Mouse (Mus musculus) liver, embryonic 12.5 days (tissue): ENCODE measurements at regions not wholly inside any gene's neighbourhood (a gene's known extent, or its start where the extent isn't known, plus 50 kb on each side); places are given as distances from the start of the nearest gene placed in this dataset.

Experiments used
- ATAC-seq: fragments of 200-750 bp; cut with Nextera tagmentation; 2 replicates; pipeline ENCODE4 v1.8.0; 2017; ENCODE audit warnings: moderate number of reproducible peaks, mild to moderate bottlenecking, moderate library complexity
- H3K27ac ChIP-seq: fragments of 300-500 bp; sonication (generic); 2 replicates; pipeline ENCODE4 v1.5.1; 2016; ENCODE audit warnings: mild to moderate bottlenecking
- H3K27me3 ChIP-seq: fragments of 300-500 bp; sonication (generic); replicated peaks from 2 replicates; pipeline ENCODE4 v1.6.1; 2016; ENCODE audit warnings: mild to moderate bottlenecking, moderate library complexity
- H3K36me3 ChIP-seq: fragments of 300-500 bp; sonication (generic); 2 replicates; pipeline ENCODE4 v1.6.1; 2016; ENCODE audit warnings: mild to moderate bottlenecking, moderate library complexity
- H3K4me1 ChIP-seq: fragments of 300-500 bp; sonication (generic); 2 replicates; pipeline ENCODE4 v1.6.1; 2016
- H3K4me2 ChIP-seq: fragments of 300-500 bp; sonication (generic); 2 replicates; pipeline ENCODE4 v1.6.1; 2016; ENCODE audit warnings: mild to moderate bottlenecking, moderate library complexity
- H3K4me3 ChIP-seq: fragments of 300-500 bp; sonication (generic); 2 replicates; pipeline ENCODE4 v1.5.1; 2016; ENCODE audit warnings: mild to moderate bottlenecking, moderate library complexity
- H3K9ac ChIP-seq: fragments of 300-500 bp; sonication (generic); 2 replicates; pipeline ENCODE4 v1.6.1; 2016; ENCODE audit warnings: mild to moderate bottlenecking, moderate library complexity
- H3K9me3 ChIP-seq: fragments of 300-500 bp; sonication (generic); replicated peaks from 2 replicates; pipeline ENCODE4 v1.6.1; 2016; ENCODE audit warnings: mild to moderate bottlenecking, moderate library complexity
- WGBS: fragments of 180-500 bp; shearing (Covaris S2); methylation state at CpG from one replicate; pipeline ENCODE4 v1.1.7; 2016; ENCODE audit not compliant: insufficient replicate concordance; 5-methylcytosine and 5-hydroxymethylcytosine counted together

- H3K4me2 ChIP-seq: no peak overlapping the region
- 54% methylated on average over 2 of the region's 2 CpGs for WGBS
Measured at GRCm38 (mm10) chr7:129066891-129067290, 189.9 kb upstream of the Plpp4 start.

GRCm38 (mm10) chr7:129068137-129068536 lies 188.7 kb upstream of the Plpp4 start:
- Histone ChIP-seq H3K9me3 (0 out of 2 replicates have a peak, but pooled peaks cover 3% of the 10 kb centered on the region), H3K4me1 (no peaks in the 10 kb centered on the region), H3K9ac (no peak overlapping the region), H3K27ac (no peak overlapping the region), H3K27me3 (no peaks in the 10 kb centered on the region), H3K36me3 (no peaks in the 10 kb centered on the region), H3K4me2 (no peak overlapping the region), H3K4me3 (no peak overlapping the region)
- no peak for ATAC-seq
- 74% methylated on average over 4 of the region's 4 CpGs for WGBS

More at GRCm38 (mm10) chr7:129066891-129067290, 189.9 kb upstream of the Plpp4 start:
- no peak overlapping the region for H3K9ac ChIP-seq
- no peak overlapping the region for H3K27ac ChIP-seq
- no peak overlapping the region for H3K4me3 ChIP-seq
- H3K27me3 ChIP-seq: no peaks in the 10 kb centered on the region
- H3K36me3 ChIP-seq: no peaks in the 10 kb centered on the region
- no peaks in the 10 kb centered on the region for H3K4me1 ChIP-seq
- ATAC-seq: no peak
- H3K9me3 ChIP-seq: 0 out of 2 replicates have a peak, but pooled peaks cover 3% of the 10 kb centered on the region

- Histone ChIP-seq H3K4me3 (no peak overlapping the region), H3K27ac (no peak overlapping the region), H3K9me3 (no peaks in the 10 kb centered on the region), H3K27me3 (no peaks in the 10 kb centered on the region), H3K4me1 (no peaks in the 10 kb centered on the region), H3K4me2 (no peak overlapping the region), H3K9ac (no peak overlapping the region), H3K36me3 (no peaks in the 10 kb centered on the region)
- ATAC-seq: no peak
- 69% methylated on average over 6 of the region's 6 CpGs for WGBS
Measured at GRCm38 (mm10) chr7:129079786-129080185, 177.0 kb upstream of the Plpp4 start.

GRCm38 (mm10) chr7:129091441-129091840 lies 165.4 kb upstream of the Plpp4 start:
- 0 out of 2 replicates have a peak, but pooled peaks cover 4% of the 10 kb centered on the region for H3K9me3 ChIP-seq
- H3K4me1 ChIP-seq: no peaks in the 10 kb centered on the region
- no peak for ATAC-seq
- no peak overlapping the region for H3K4me3 ChIP-seq
- H3K4me2 ChIP-seq: no peak overlapping the region
- no peaks in the 10 kb centered on the region for H3K36me3 ChIP-seq
- H3K9ac ChIP-seq: no peak overlapping the region
- H3K27me3 ChIP-seq: no peaks in the 10 kb centered on the region
- no peak overlapping the region for H3K27ac ChIP-seq
- 45% methylated on average over 4 of the region's 4 CpGs for WGBS

- Histone ChIP-seq H3K4me2 (no peak overlapping the region), H3K27me3 (no peaks in the 10 kb centered on the region), H3K27ac (no peak overlapping the region), H3K4me1 (no peaks in the 10 kb centered on the region), H3K36me3 (no peaks in the 10 kb centered on the region), H3K9ac (no peak overlapping the region), H3K9me3 (no peaks in the 10 kb centered on the region), H3K4me3 (no peak overlapping the region)
- no peak for ATAC-seq
- WGBS: 41% methylated on average over 3 of the region's 3 CpGs
Measured at GRCm38 (mm10) chr7:129096374-129097069, 160.3 kb upstream of the Plpp4 start.

GRCm38 (mm10) chr7:129102437-129102836 lies 154.4 kb upstream of the Plpp4 start:
- Histone ChIP-seq H3K27ac (no peak overlapping the region), H3K27me3 (no peaks in the 10 kb centered on the region), H3K4me3 (no peak overlapping the region), H3K9ac (no peak overlapping the region), H3K9me3 (no peaks in the 10 kb centered on the region), H3K36me3 (no peaks in the 10 kb centered on the region), H3K4me2 (no peak overlapping the region), H3K4me1 (no peaks in the 10 kb centered on the region)
- no peak for ATAC-seq
- 47% methylated on average over 4 of the region's 4 CpGs for WGBS

GRCm38 (mm10) chr7:129134176-129134575 lies 122.7 kb upstream of the Plpp4 start:
- Histone ChIP-seq H3K9ac (no peak overlapping the region), H3K27me3 (no peaks in the 10 kb centered on the region), H3K4me1 (no peaks in the 10 kb centered on the region), H3K36me3 (no peaks in the 10 kb centered on the region), H3K4me3 (no peak overlapping the region), H3K4me2 (no peak overlapping the region), H3K9me3 (no peaks in the 10 kb centered on the region), H3K27ac (no peak overlapping the region)
- no peak for ATAC-seq

- H3K9ac ChIP-seq: no peak overlapping the region
Measured at GRCm38 (mm10) chr7:129134661-129135215, 122.1 kb upstream of the Plpp4 start.

GRCm38 (mm10) chr7:129137303-129137990 lies 119.4 kb upstream of the Plpp4 start:
- Histone ChIP-seq H3K27me3 (no peaks in the 10 kb centered on the region), H3K27ac (no peak overlapping the region), H3K4me3 (no peak overlapping the region), H3K4me1 (no peaks in the 10 kb centered on the region), H3K9ac (no peak overlapping the region), H3K9me3 (no peaks in the 10 kb centered on the region), H3K4me2 (no peak overlapping the region), H3K36me3 (no peaks in the 10 kb centered on the region)
- ATAC-seq: no peak
- 69% methylated on average over 11 of the region's 11 CpGs for WGBS

More at GRCm38 (mm10) chr7:129134661-129135215, 122.1 kb upstream of the Plpp4 start:
- no peak overlapping the region for H3K27ac ChIP-seq
- ATAC-seq: no peak
- no peaks in the 10 kb centered on the region for H3K4me1 ChIP-seq
- no peaks in the 10 kb centered on the region for H3K27me3 ChIP-seq
- H3K36me3 ChIP-seq: no peaks in the 10 kb centered on the region
- no peaks in the 10 kb centered on the region for H3K9me3 ChIP-seq
- no peak overlapping the region for H3K4me3 ChIP-seq
- no peak overlapping the region for H3K4me2 ChIP-seq
- 42% methylated on average over 4 of the region's 4 CpGs for WGBS

GRCm38 (mm10) chr7:129141942-129142598 lies 114.8 kb upstream of the Plpp4 start:
- no peak overlapping the region for H3K4me2 ChIP-seq
- no peaks in the 10 kb centered on the region for H3K36me3 ChIP-seq
- H3K9ac ChIP-seq: no peak overlapping the region
- H3K9me3 ChIP-seq: no peaks in the 10 kb centered on the region
- no peak overlapping the region for H3K4me3 ChIP-seq
- ATAC-seq: no peak
- 64% methylated on average over 6 of the region's 6 CpGs for WGBS
- no peaks in the 10 kb centered on the region for H3K4me1 ChIP-seq
- H3K27me3 ChIP-seq: no peaks in the 10 kb centered on the region
- no peak overlapping the region for H3K27ac ChIP-seq

- H3K4me2 ChIP-seq: no peak overlapping the region
- WGBS: 55% methylated on average over 5 of the region's 5 CpGs
- no peaks in the 10 kb centered on the region for H3K9me3 ChIP-seq
- H3K9ac ChIP-seq: no peak overlapping the region
- no peaks in the 10 kb centered on the region for H3K4me1 ChIP-seq
- no peaks in the 10 kb centered on the region for H3K36me3 ChIP-seq
- H3K27me3 ChIP-seq: no peaks in the 10 kb centered on the region
- ATAC-seq: no peak
- no peak overlapping the region for H3K4me3 ChIP-seq
- H3K27ac ChIP-seq: no peak overlapping the region
Measured at GRCm38 (mm10) chr7:129142599-129142949, 114.3 kb upstream of the Plpp4 start.

- H3K9me3 ChIP-seq: no peaks in the 10 kb centered on the region
- no peak overlapping the region for H3K9ac ChIP-seq
- H3K36me3 ChIP-seq: no peaks in the 10 kb centered on the region
- no peak for ATAC-seq
- no peaks in the 10 kb centered on the region for H3K4me1 ChIP-seq
- WGBS: 46% methylated on average over 2 of the region's 2 CpGs
- no peak overlapping the region for H3K4me3 ChIP-seq
- H3K27me3 ChIP-seq: no peaks in the 10 kb centered on the region
- no peak overlapping the region for H3K4me2 ChIP-seq
- no peak overlapping the region for H3K27ac ChIP-seq
Measured at GRCm38 (mm10) chr7:129155577-129155976, 101.3 kb upstream of the Plpp4 start.
